In genomic region chr4:115902816-115903215, GRCm38 (mm10) we compare ENCODE assay signal across 10 mouse cellular contexts. TPM values are rescaled to one million over a fixed set of nuclear protein-coding genes. Genes with fewer than 3 reads are reported as not detected.
DNase-seq lines count a peak whose midpoint lies in the region; ATAC-seq and TF ChIP-seq lines count a peak whose summit lies in the region.
"Had no signal": no experiment of that assay in that cellular context is flagged by ENCODE, and none has a peak within 500 bp of the region (broad histone marks: within the 10 kb centered on the region; RNA-seq: fewer than 3 reads in every experiment).

No protein-coding gene starts in this region.

- H3K27me3 ChIP-seq in kidney, embryonic 14.5 days (ENCODE audit: control insufficient read depth, insufficient read depth, low read length) = peaks cover 74% of the 10 kb centered on the region
- peaks cover 52% of the 10 kb centered on the region for H3K27me3 ChIP-seq in embryonic facial prominence, embryonic 11.5 days (ENCODE audit: control insufficient read depth, insufficient read depth, low read length)

- peaks cover 6% of the 10 kb centered on the region; the same call in 1 of the 2 replicates for H3K4me1 ChIP-seq in kidney, embryonic 14.5 days (ENCODE audit: control insufficient read depth, insufficient read depth, low read length)
- no peaks in the 10 kb centered on the region for H3K4me1 ChIP-seq in bone marrow, adult 2 months (ENCODE audit: control insufficient read depth, insufficient read depth, low read length)
- peaks cover 5% of the 10 kb centered on the region; the same call in 1 of the 2 replicates for H3K4me1 ChIP-seq in embryonic facial prominence, embryonic 11.5 days (ENCODE audit: control insufficient read depth, insufficient read depth, low read length)

- H3K9me3 ChIP-seq in kidney, embryonic 14.5 days (ENCODE audit: control insufficient read depth, low read length) = no peaks in the 10 kb centered on the region
- H3K9me3 ChIP-seq in embryonic facial prominence, embryonic 11.5 days (replicated peaks; ENCODE audit: control insufficient read depth, low read length) = no peaks in the 10 kb centered on the region
- H3K9me3 ChIP-seq: embryonic facial prominence, embryonic 13.5 days had no signal

- H3K9ac ChIP-seq in kidney, embryonic 14.5 days (ENCODE audit: low read depth, low read length) = no peak overlapping the region
- H3K9ac ChIP-seq in embryonic facial prominence, embryonic 11.5 days (replicated peaks; ENCODE audit: low read length) = no peak overlapping the region
- H3K9ac ChIP-seq: embryonic facial prominence, embryonic 13.5 days had no signal

- no peaks in the 10 kb centered on the region for H3K36me3 ChIP-seq in kidney, embryonic 14.5 days (ENCODE audit: control insufficient read depth, insufficient read depth, low read length)
- no peaks in the 10 kb centered on the region for H3K36me3 ChIP-seq in embryonic facial prominence, embryonic 11.5 days (replicated peaks; ENCODE audit: control insufficient read depth, insufficient read depth, low read depth, low read length)
- H3K36me3 ChIP-seq: embryonic facial prominence, embryonic 13.5 days had no signal

- H3K27ac ChIP-seq in kidney, embryonic 14.5 days (ENCODE audit: low read depth, low read length) = no peak overlapping the region
- no peak overlapping the region for H3K27ac ChIP-seq in bone marrow, adult 2 months (ENCODE audit: control insufficient read depth, insufficient read depth, low read depth, low read length, poor library complexity)
- no peak overlapping the region for H3K27ac ChIP-seq in embryonic facial prominence, embryonic 11.5 days (replicated peaks; ENCODE audit: low read depth, low read length)
- no peak overlapping the region for H3K27ac ChIP-seq in left cerebral cortex, adult 2 months
- H3K27ac ChIP-seq: embryonic facial prominence, embryonic 13.5 days had no signal

- WGBS in kidney, embryonic 14.5 days = 21% methylated on average over 5 of the region's 5 CpGs
- 25% methylated on average over 5 of the region's 5 CpGs for WGBS in bone marrow, adult 2 months
- WGBS in embryonic facial prominence, embryonic 11.5 days = 19% methylated on average over 5 of the region's 5 CpGs

- no peak overlapping the region for H3K4me2 ChIP-seq in kidney, embryonic 14.5 days (replicated peaks; ENCODE audit: low read depth, low read length)
- H3K4me2 ChIP-seq in embryonic facial prominence, embryonic 11.5 days (ENCODE audit: low read depth, low read length) = no peak overlapping the region
- H3K4me2 ChIP-seq: embryonic facial prominence, embryonic 13.5 days had no signal

- ATAC-seq in kidney, embryonic 14.5 days (ENCODE audit: low FRiP score, low TSS enrichment) = no peak
- ATAC-seq in embryonic facial prominence, embryonic 11.5 days (replicated peaks; ENCODE audit: insufficient number of reproducible peaks, low FRiP score, low TSS enrichment, low read depth) = no peak

- intact Hi-C loops in heart, postnatal 36 days (cut with DNase I) = loop anchor here (1.0 to 5.0 kb wide), 4 partner anchors 49 to 171 kb away; no protein-coding TSS in a partner anchor
- intact Hi-C loops in left cerebral cortex, adult 2 months (cut with DNase I) = loop anchor here (1.0 to 10.0 kb wide), 3 partner anchors 50 to 162 kb away; no protein-coding TSS in a partner anchor

- TF ChIP-seq POLR2A in bone marrow, adult 2 months (IDR thresholded peaks at IDR 0.05; ENCODE audit: borderline replicate concordance, control insufficient read depth, low read depth, low read length) = no peak

- H3K4me3 ChIP-seq in kidney, embryonic 14.5 days (ENCODE audit: low read length) = no peak overlapping the region
- H3K4me3 ChIP-seq in bone marrow, adult 2 months (replicated peaks; ENCODE audit: control insufficient read depth, low read depth, low read length) = no peak overlapping the region
- no peak overlapping the region for H3K4me3 ChIP-seq in embryonic facial prominence, embryonic 11.5 days (ENCODE audit: low read depth, low read length)
- no peak overlapping the region for H3K4me3 ChIP-seq in left cerebral cortex, adult 2 months
- H3K4me3 ChIP-seq: embryonic facial prominence, embryonic 13.5 days had no signal

- DNase-seq in kidney, adult 11 months = peak; percentile 55
- DNase-seq in embryonic facial prominence, embryonic 11.5 days (ENCODE audit: low spot score) = peak; percentile 88
- peak; percentile 74 to 83 for DNase-seq in heart, postnatal 36 days
- peak; percentile 82 to 87 for DNase-seq in left cerebral cortex, adult 2 months (ENCODE audit: extremely low spot score in 1 of 2, low spot score in 2 of 2)
- DNase-seq in naive thymus-derived CD4-positive, alpha-beta T cell, adult 2 months (ENCODE audit: low read depth) = peak; percentile 77
- peak; percentile 92 for DNase-seq in testis, postnatal 10 days (ENCODE audit: low spot score)

- peak; percentile 48 for TF ChIP-seq CTCF in bone marrow, adult 2 months (IDR thresholded peaks at IDR 0.05; ENCODE audit: control insufficient read depth, insufficient read depth, low read length)
- peak; percentile 80 for TF ChIP-seq CTCF in left cerebral cortex, adult 2 months (IDR thresholded peaks at IDR 0.05)

RNA-seq across cellular contexts. Expression of gene 6430628N08Rik, which starts 12.4 kb away (rescaled TPM):
- polyA plus RNA-seq in kidney, embryonic 14.5 days (2014; fragmentation: Nextera tagmentation; extraction: Ambion mirVana) = not detected in 2 replicates
- not detected in 2 replicates for polyA plus RNA-seq in bone marrow, adult 2 months (2011; ENCODE audit: insufficient read depth, insufficient read length, low replicate concordance, missing spikeins)
- polyA plus RNA-seq in embryonic facial prominence, embryonic 11.5 days (2014; fragmentation: Nextera tagmentation; extraction: Ambion mirVana) = not detected in 2 replicates
- not detected for total RNA-seq in heart, postnatal 36 days (2021)
- total RNA-seq in left cerebral cortex, adult 2 months (2021) = 1 to 10 TPM in 1 of 2 experiments, under 1 TPM in 1; 0.77 to 1.1 TPM
- polyA plus RNA-seq: embryonic facial prominence, embryonic 13.5 days; neural tube, embryonic 14.5 days had no signal

RNA-seq across cellular contexts. Expression of gene Kncn, which starts 18.6 kb away (rescaled TPM):
- polyA plus RNA-seq in kidney, embryonic 14.5 days (2014; fragmentation: Nextera tagmentation; extraction: Ambion mirVana) = not detected in 2 replicates
- polyA plus RNA-seq in bone marrow, adult 2 months (2011; ENCODE audit: insufficient read depth, insufficient read length, low replicate concordance, missing spikeins) = 1.2 TPM in 1 of 2 replicates, not detected in the other
- not detected in 2 replicates for polyA plus RNA-seq in embryonic facial prominence, embryonic 11.5 days (2014; fragmentation: Nextera tagmentation; extraction: Ambion mirVana)
- total RNA-seq in heart, postnatal 36 days (2021) = not detected
- under 1 TPM; 0.45 to 0.70 TPM for total RNA-seq in left cerebral cortex, adult 2 months (2021)
- polyA plus RNA-seq: embryonic facial prominence, embryonic 13.5 days had no signal

RNA-seq across cellular contexts. Expression of gene Dmbx1, which starts 36.9 kb away (rescaled TPM):
- not detected in 2 replicates for polyA plus RNA-seq in kidney, embryonic 14.5 days (2014; fragmentation: Nextera tagmentation; extraction: Ambion mirVana)
- polyA plus RNA-seq in bone marrow, adult 2 months (2011; ENCODE audit: insufficient read depth, insufficient read length, low replicate concordance, missing spikeins) = not detected in 2 replicates
- polyA plus RNA-seq in embryonic facial prominence, embryonic 11.5 days (2014; fragmentation: Nextera tagmentation; extraction: Ambion mirVana) = 1.0 and 1.4 TPM in 2 replicates
- total RNA-seq in heart, postnatal 36 days (2021) = not detected
- total RNA-seq in left cerebral cortex, adult 2 months (2021) = not detected
